Mouse (Mus musculus): Measurements from ENCODE around the gene Adarb2.

DNA sequence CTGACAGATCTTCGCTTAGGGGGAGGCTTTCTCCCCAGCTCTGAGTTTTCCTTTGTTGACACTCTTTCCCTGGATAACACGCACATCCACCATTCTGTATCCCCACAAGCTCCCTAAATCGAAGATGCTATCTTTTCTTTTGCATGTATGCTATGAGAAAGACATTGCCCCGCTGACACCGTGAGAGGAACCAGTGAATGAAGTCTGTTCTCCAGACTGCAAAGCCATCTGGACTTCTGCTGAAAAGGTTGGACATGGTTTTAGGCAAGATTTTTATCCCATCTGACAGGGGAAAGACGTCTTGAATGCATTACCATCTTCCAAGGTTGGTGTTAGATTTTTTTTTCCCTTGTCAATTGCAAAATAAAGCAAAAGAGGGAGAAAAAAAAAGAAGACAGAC is 426.9 kb downstream of the Adarb2 start:
- TF ChIP-seq POLR2A (IDR thresholded peaks at IDR 0.05; ENCODE audit: extremely low read depth, insufficient read depth, low read length) (no peak), CTCF (IDR thresholded peaks at IDR 0.05; ENCODE audit: extremely low read depth, insufficient read depth, low read length) (no peak)
